Mouse (Mus musculus): ENCODE results near the gene Kcnh1. TPM values are rescaled to one million over a fixed set of nuclear protein-coding genes. Genes with fewer than 3 reads are reported as not detected.

Gene Kcnh1
- total RNA-seq, 2 experiments from 2014 or later = 0.05 TPM; not detected in 1

DNA sequence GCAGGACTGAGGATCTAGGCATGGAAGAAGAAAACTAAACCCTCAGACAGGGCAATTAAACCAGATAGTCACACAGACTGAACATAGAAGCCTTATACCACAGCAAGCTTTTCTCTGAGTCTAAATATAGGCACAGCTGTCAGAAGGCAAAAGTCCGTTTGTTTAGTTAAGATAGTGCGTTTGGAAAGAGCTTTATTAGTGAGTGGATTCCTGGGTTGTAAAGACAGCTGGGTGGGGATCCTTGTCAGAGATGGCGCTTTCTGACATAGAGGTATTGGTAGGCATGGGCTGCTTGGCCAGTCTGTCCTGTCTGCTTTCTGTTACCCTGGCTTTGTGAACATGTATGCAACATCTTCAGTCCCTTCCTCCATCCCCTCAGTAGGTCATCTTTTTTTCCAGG lies 266.5 kb downstream of the Kcnh1 start:
- no peak for DNase-seq (ENCODE audit: low spot score)

DNA sequence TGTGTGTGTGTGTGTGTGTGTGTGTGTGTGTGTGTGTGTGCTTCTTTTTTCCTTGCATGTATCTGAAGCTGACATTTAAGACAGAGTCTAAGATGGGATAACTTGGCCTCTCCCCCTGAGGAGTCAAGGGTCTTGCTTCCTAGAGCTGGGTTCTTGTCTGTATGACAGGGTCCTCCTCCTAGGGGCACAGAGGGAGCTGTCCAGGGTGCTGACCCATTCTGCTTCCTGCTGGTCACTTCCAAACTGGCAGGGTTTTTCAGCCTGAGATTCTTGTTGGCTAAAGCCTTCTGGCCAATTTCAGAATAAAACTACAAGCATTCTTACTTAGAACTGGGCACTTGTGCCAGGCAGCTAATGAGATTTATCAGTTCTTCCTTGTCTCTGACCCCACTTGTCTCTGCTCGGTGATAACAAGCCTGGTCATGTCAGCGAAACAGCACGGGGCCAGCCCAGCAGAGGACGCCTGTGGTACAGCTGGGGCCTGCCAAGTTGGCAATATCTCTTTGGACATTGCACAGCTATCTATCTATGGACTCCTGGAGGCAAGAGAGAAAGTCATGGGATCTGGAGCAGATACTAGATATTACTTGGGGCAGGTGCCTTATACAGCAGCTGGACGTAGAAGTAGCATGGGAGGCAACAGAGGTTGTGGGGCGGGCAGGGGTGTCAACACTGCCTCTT lies 267.1 kb downstream of the Kcnh1 start:
- DNase-seq (ENCODE audit: low spot score) = peak; percentile 19

DNA sequence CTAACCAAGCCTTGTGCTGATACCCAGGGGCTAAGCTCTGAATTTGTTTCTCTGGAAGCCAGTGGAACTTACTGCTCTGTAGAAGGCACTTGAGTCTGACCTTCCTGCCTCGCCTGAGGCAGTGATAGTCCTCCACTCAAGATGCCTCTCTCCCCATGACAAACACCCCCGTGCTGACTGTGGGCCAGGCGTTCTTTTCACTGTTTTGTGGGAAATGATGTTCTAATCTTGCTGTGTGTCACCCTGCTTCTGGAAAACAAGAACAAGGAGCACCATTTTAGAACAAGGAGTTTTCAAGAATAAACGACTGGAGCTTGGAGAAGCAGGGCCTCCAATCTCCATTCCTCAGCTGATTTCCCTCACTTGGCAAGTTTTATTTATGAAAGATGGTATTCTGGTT lies 273.2 kb downstream of the Kcnh1 start:
- no peak for DNase-seq (ENCODE audit: low spot score)

DNA sequence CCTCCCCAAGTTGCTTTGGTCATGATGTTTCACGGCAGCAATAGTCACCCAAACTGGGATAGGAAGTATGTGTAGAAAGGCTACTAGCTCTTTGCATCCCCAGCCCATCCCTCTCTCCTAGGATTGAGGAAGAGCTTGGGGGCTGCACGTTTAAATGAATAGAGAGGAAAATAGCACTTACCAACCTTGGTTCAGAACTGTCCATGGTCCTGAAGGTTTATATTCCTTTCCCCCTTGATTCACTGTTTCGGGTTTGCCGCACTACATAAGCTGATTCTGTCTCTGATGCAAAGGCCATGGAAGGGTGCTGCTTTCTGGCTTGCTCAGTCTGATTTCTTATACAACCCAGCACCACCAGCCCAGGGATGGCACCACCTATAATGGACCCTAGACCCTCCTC lies 281.8 kb downstream of the Kcnh1 start:
- no peak for DNase-seq (ENCODE audit: low spot score)

DNA sequence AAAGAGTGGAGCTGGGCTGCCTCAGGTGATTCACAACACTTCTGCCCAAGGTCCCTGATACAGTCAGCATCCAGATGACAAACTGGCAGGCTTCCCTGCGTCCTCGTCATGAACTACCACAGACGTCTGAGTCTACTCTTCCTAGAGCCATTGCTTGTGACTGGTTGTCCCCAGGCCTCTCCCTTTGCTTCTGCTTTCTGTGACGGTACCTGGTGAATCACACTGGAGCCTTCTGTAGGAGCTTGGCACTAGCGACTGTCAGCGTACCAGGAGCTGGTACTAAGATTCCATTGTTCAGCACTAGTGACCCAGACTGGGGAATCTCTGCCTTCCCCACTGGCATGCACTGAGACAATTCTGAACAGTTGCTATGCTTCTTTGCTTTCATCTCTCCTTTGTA lies 282.6 kb downstream of the Kcnh1 start:
- no peak for DNase-seq (ENCODE audit: low spot score)

DNA sequence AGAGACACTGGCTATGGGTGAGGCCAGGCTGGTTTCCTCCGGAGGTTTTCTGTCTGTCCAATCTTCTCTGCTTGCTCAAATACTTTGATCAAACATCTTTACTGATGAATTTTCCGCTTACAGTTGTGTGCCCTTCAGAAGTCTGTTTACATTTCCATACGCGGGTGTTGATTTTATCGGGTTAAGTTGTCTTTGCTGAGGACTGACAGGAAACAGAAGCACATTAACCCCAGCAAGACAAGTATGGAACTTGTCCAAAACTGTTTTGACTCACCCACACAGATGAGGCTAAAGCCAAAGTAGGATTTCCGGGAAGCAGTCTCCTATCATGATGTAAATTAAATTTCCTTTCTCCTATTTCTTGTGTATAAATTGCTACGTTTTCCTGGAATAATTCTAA lies 286.1 kb downstream of the Kcnh1 start:
- DNase-seq (ENCODE audit: low spot score) = no peak

DNA sequence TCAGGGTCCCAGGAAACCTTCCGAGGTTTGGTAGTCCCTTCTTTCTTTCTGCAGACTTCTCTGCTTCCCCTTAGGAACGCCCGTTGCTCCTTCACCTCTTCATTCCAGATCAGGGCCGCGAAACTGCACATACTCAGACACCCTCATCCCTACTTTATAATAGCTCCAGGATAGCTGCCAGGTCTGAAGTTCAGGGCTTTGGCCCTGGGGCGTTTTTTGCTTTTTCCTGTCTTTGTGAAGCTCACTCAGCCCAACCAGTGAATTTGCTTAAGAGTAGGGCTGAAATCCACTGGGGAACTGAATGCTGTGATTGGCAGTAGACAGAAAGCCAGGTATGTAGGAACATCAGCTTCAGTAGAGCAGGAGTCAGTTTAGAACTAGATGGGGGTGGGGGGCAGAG lies 287.0 kb downstream of the Kcnh1 start:
- DNase-seq (ENCODE audit: low spot score) = no peak

DNA sequence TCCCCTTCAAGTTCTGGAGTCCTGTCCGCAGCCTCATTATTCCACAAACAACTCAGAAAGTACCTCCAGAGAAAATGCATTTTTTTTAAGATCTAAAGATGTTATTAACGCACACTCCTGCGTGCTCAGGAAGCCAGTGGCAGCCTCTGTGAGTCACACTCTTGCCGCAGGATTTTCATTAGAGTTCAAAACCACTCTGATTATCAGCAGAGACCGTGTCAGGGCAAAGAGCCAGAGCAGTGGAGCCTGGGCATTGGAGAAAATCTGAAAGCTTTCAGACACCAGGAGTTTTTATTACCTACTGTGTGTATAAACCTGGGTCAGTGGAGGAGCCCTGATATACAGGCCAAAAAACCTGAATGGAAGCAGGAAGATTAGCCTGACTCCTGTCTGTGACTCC lies 287.6 kb downstream of the Kcnh1 start:
- DNase-seq (ENCODE audit: low spot score) = no peak

DNA sequence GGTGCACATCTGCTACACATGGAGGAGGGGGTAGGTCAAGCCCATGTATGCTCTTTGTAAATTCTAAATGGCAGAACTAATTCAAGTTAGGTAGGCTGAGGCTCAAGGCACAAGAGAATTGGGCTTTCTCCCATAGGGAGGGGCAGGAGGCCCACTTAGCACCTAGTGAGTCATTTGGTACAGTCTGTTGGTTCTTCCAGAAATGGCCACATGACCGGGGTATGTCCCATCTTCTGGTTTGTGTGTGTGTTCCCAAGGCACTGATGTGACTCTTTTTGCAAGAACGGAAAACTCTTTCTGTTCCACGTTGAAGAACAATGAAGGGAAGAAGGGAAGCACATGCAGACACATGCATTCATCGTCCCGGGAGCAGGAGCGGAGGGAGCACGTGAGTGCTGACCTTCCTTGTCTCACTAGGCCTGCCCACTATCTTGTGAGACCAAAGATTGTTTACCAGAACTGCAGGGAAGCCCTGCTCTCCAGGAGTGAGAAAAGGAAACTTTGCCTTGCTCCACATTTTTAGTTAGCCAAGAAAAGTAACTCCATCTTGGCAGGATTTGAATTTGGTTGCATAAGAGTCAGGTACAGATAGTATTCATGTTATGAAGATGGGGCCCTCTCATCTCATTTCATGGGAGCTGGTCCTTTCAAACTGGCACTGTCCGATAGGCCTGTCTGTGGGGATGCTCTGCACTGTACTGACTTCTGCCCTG lies 289.7 kb downstream of the Kcnh1 start:
- DNase-seq (ENCODE audit: low spot score) = no peak

DNA sequence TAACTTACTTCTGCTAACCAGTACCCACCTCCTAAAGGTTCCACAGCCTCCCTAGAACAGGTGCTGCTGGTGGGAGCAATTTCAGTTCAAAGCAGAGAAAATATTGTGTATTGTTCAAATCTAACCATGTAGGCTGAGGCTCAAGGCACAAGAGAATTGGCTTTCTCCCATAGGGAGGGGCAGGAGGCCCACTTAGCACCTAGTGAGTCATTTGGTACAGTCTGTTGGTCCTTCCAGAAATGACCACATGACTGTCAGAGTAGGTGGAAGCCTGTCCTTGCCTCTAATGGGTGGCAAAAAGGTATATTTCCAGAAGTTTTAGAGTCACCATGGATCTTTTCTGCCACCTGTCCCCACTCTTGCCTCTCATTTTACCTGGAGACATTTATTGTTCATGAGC lies 290.9 kb downstream of the Kcnh1 start:
- DNase-seq (ENCODE audit: low spot score) = no peak

DNA sequence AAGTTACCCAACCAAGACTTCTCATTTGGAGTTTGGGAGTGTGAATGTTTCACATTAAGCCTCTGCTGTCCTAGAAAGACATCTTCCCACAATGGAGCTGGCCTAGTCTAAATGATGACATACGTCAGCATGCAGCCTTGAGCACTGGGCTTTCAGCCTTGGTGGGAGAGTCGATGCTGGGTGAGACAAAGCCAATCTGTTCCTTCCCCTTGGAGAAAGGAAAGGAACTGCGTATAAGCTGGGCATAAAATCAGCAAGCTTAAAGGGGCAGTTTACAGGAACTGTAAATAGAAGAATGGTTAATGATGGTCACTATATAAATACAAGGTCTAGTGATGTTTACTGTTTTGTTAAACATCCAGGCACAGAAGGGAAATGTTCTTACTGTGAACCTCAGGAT lies 294.5 kb downstream of the Kcnh1 start:
- DNase-seq (ENCODE audit: low spot score) = no peak

DNA sequence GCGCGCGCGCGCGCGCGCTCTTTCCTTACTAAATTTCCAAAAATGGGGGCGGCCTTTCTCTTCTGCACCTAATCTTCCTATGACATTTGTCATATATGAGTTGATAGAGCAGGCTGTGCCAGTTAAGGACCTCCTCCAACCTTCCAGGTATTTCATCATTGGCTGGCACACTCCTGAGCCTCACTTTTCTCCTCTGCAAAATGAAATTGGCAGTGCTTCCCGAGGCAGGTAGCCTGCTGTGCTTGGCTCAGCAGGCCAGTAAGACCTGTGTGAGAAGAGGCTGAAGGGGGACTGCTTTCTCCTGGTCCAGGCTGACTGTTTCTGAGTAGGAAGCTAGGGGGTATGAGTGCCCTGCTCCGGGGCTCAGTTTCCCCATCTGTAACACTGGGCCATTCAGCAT lies 297.0 kb downstream of the Kcnh1 start:
- no peak for DNase-seq (ENCODE audit: low spot score)

DNA sequence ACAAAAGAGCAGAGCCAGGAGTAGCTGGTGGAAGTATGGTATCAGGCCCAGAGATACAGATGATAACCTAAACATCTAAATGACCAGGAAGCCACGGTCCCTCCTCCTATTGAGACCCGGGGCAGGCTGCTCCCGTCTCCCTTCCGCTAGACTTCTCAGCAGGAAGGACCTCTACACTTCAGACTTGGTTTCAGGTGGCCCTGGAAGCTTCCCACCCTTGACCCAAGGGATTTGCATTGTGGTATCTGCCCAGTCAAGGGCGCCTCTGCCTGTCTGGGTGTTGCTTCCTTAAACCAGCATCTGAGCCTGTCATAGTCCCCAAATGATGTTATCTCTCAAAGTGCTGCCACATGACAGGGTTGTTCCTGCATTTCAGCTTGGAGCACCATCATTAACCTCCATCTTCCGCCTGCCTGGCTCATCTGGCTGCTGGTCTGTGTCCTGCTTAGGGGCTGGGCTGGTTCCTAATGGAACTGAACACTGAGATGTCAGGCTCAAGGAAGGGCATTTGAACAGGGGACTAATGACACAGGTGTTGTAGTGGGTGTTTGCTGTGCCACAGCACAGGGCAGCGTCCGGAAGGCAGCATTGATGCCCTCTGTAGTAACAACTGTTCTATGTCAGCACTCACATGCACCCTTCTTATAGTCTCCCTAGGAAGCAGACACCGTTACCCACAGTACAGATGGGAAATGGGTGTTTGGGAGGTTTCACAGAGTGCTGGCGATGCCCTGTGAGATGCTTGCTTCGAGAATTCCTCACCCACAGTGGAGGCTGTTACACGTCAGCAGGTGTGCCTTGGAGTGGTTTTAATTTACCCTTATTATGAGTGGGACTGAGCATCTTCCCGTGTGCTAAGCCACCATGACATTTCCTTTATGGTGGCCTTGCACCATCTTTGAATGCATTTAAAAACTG lies 299.6 kb downstream of the Kcnh1 start:
- DNase-seq (ENCODE audit: low spot score) = no peak

DNA sequence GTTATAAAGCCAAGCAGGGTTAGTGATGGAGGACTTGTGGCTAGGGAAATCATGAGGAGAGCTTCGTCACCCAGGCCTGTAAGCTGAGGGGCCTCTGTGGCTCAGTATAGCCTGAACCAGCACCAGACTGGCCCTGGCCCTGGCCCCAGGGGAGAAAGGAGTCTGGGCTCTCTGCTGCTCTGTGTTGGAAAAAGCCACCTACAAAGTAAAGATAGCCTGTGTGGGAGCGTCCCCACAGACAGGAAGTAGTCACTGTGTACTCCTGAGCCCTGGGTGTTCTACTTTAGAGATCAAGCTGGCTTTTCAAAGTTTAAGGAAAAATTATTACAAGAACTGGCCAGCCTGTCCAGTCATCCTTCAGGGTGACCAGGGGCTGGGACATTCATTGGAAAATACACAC lies 306.9 kb downstream of the Kcnh1 start:
- DNase-seq (ENCODE audit: low spot score) = no peak

DNA sequence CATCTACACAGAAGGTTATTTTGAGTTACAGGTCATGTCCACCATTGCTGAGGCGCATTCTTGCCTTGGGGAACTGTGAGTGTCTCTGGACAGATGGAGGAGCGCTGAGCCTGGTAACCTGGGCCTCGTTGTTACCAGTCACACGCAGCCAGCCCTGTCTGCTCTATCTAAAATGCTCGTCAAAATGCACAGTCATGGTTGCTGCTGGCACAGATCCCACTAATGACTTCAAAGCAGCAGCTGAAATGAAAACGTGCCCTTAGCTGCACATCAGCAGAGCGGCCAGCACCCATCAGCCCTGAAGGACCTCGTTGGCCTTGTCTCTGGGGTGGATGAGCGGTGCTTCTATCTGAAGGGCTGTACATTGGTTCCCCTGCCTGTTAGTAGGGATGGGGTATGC lies 311.4 kb downstream of the Kcnh1 start:
- no peak for DNase-seq (ENCODE audit: low spot score)

DNA sequence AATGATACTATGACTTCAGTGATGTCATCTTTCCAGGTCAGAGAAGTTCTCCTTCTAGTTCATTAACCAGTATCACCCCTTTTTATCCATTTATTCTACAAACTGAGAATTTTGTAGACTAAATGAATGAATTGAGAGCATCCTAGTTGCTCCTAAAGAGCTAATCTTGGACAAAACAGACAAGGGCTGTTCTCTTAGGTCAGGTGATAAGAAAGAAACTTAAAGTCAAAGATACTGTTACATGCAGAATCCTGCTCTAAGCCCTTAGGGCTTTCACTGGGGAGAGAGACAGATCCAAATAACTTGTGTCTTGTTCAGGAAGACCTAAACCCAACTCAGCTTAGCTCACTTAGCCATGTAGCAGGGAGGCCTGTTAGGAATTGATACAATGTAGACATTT lies 312.3 kb downstream of the Kcnh1 start:
- DNase-seq (ENCODE audit: low spot score) = no peak

DNA sequence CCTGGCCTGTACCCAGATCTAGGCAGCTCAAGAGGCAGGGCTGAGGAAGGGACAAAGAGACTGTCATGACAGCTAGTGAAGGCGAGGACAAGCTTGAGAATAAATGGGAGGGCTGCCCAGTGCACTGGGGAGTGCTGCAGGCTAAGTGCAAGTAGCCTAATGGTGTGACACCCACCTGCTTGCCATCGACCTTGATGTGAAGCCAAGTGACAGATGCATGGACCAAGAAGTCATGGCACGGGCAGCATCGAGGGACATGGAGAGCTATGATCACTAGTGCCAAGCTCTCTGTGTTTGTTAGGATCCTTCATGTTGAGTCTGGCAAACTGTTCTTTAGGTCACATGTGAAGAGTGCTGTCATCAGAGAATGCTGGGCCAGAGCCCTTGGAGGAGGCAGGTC lies 313.1 kb downstream of the Kcnh1 start:
- no peak for DNase-seq (ENCODE audit: low spot score)

DNA sequence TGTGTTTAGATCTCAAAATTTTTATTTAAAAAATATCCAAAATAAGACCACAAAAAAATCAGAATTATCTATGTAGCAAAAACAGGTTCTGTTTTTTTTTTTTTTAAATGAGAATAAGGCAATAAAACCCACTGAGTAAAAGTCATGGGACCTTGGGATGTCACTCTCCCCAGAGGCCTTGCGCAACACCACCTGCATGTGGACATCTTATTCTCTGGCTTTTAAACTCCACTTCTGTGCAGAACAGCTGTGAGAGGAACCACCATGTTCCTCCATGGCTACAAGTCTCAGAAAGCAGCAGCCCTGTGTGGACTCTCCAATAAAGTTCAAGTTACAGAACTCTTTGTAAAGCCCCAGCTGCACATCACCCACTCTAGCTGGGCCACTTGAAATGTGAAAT lies 322.2 kb downstream of the Kcnh1 start:
- no peak for DNase-seq (ENCODE audit: low spot score)

DNA sequence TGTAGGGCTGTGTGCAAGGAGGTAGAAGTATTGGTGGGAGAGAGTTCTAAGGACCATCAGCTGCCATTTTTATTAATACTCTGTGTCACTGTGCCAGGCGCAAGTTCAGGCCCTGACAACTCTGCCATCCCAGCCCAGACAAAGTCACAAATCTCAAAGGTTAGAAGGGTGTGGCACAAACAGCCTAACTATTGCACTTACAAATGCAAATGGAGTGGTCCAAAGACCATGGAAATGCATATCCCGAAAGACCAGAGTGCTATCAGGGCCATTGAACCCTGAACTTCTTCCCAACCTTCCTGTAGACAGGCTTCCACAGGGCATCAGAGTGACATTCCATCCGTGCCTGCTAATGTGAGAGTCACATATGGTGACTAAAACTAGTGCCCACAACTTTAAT lies 324.8 kb downstream of the Kcnh1 start:
- no peak for DNase-seq (ENCODE audit: low spot score)

DNA sequence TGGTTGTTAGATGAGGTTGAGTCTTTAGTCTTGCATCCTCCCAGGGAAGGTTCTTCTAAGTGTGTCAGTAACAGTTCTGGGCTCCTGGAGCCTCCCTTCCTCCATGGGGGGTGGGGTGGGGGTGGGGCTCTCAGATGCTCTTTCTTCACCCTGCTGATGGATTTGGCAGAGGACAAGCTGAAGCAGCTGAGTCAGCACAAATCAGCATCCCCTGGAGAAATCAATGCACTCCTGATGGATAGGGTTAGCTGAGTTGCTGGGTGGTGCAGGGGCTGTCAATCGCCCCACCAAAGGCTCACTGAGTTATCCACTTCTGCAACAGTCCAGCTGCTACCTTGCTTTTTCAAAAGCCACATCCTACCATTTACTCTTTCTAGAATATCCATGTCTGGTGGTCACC lies 329.1 kb downstream of the Kcnh1 start:
- no peak for DNase-seq (ENCODE audit: low spot score)

DNA sequence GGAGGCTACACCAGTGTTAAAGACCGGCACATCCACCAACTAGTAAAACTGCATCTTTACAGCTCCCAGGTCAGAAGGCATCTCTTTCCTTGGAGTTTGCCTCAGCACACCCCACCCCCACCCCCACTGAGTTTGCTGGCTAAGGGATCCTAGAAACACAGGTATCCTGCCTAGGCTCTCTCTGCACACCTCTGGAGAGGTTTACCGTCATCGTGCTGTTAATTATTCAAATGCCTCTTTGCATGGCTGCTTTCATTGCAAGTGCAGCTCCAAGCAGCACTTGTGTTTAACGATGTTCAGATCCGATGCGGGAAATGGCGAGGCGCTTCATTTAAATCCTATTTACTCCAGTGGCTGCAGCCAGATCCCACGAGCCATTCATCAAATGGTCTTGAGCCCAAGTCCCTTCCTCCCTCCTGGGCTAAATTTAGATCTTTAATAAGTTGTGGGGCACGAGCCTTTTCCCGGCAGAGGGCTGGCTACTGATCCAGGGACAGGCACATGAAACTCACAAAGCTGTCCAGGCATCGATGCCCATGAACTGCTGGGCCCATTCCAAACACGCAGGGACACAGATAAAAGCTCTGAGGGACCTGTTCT lies 330.4 kb downstream of the Kcnh1 start:
- peak; percentile 37 for DNase-seq (ENCODE audit: low spot score)

Measured in gastrocnemius, adult 18-20 months (tissue).